Mouse (Mus musculus) CD8-positive naive resting alpha-beta T cell, adult 2 months (primary cell): ENCODE measurements around the gene Agap3.

ENCODE experiments used
- DNase-seq, 2 experiments: peaks; one replicate each; pipeline ENCODE4 v3.0.0; 2022; ENCODE audit warnings: low read depth in 2 of 2, low spot score in 2 of 2

Agap3 gene

DNA sequence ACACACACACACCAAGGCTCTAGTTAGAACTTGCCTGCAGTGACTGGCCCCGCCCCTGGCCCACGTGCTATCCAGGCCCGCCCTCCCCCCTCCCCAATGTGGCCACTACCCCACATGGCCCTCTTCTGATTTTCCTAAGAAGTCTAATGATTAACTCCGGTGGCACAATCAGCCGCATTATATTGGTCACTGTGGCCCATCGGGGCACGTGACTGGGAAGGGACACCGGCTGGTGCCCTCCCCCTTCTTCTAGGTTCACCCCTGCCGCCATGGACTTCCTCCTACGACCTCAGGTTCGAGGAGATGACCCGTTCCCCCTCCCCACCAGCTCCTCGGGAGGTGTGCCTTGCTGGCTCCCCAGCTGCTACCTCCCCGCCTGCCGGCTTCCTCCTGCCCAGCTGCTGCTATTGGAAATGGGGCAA is 24.0 kb upstream of the Agap3 start:
- DNase-seq, result no peak

DNA sequence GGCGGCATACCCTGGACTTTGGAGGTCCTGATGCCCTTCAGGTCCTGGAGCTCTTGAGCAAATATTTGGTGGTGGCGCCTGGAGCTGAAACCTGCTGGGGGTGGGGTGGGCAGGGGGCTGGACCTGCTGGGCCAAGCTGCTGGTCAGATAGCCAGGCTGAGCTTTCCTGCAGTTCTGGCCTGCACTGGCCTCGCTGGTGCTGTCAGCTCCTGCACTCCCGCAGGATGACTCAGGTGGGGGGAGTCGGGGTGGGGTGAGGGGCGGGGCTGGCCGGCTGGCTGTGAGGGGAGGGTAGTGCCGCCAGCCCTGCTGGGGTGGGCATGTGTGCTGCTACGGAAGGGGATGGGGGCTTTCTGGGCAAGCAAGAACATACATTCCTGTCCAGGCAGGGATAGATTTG is 23.4 kb upstream of the Agap3 start:
- DNase-seq, result no peak

DNA sequence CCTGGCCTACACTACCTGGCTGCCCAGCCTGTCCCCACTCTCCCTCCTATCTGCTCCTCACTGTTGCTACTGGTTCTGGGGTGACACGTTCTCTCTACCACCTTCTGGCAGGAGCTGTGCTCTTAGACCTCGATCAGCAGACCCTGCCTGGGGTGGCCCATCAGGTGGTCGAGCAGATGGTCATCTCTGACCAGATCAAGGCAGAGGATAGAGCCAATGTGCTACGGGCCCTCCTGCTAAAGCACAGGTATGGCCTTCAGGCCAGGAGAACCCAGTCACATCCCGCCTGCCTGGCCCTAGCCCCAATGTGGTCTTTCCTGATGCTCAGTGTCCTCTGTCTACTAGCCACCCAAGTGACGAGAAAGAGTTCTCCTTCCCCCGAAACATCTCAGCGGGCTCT is 18.0 kb upstream of the Agap3 start:
- no peak for DNase-seq

GRCm38 (mm10) chr5:24441187-24441586 is 10.8 kb upstream of the Agap3 start:
- no peak for DNase-seq

DNA sequence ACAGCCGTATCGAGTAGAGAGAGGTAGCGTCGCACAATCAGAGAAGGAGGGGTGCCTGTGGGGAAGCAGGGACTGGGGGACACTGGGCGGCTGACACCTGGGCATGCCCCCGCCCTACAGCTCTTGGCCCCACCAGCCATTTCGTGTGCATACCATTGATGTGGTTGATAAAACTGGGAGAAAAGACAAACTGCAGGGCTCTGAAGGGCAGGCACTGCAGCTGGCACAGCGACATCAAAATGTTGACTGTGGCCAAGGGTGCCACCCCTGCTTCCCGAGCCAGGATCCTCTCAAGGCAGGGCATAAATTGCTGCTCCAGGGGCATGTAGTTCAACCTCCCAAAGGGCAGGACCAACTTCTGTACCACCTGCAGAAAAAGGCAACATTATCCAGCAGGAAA is 9.9 kb upstream of the Agap3 start:
- DNase-seq, result no peak

DNA sequence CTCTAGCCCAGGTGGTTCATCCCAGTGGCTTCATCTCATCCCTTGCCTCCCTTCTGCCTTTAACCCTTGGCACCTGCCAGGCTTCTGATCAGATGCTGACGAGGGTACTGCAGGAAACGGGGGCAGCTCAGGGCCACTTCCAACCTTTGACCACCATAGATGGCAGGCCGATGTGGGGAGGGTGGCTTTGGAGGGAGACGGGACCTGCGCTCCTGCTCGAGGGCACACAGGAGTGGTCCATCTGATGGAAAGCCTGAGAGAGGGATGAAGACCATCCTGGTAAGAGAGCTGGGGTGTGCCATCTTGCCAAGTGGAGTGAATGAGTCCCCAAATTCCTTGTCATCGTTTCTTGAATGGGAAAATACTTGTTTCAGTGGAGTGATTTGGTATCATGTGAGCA is 8.8 kb upstream of the Agap3 start:
- DNase-seq, result no peak

DNA sequence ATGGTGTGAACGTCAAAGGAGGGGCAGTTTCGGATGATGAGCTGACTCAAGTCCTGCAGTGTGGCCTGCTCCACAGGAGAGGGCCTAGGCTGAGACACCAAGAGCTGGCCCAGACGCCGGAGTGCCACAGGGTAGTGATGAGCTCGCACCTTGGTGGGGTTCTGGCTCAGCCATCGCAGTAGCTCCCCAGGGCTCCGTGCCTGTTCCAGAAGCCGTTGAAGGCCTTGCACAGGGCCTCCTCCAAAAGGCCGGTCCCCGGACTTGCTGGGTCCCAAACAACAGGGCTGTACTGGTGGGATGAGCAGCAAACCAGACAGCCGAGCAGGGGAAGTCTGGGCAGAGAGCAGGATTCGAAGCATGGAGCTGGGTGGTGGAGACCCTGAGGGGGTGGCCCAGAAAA is 8.1 kb upstream of the Agap3 start:
- no peak for DNase-seq

DNA sequence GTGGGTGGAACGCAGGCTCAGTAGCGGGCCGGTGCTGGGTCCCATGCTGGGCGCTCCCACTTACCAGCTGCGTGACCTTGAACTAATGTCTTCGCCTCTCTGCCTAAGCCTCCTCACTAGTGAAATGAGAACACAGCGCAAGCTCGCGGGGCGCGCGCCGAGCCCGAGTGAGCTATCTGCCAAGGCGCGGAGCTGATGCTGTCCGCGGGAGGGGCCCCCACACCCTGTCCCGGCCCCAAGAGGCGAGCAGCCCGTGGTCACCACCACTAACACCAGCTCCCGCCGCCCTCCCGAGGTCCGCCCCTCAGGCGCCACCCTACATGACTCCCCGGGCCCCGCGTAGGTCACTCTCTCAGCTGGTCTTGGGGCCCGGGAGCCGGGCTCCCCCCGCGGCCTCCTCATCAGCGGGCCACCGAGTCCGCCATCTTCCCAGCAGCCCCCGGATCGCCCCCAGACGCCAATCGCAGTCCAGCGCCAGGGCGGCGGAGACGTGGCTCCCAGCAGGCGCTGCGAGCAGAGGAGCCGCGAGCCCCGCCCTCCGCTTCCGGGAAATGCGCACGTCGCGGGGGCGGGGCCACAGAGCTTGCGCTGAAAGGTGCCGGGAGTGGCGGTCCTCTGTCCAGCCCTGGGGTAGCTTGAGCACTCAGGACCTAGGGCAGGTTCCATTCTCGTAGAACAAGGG is 7.1 kb upstream of the Agap3 start, which contains the start of gene Fastk:
TSS of gene Fastk (minus strand) at position 542 of the 682 bp plus-strand sequence.
- peak; percentile 84 to 87 for DNase-seq

- DNase-seq, result no peak
These were observed 6.4 kb upstream of the Agap3 start for GRCm38 (mm10) chr5:24445428-24446080.

GRCm38 (mm10) chr5:24446630-24447029 is 5.3 kb upstream of the Agap3 start:
- DNase-seq, result no peak

DNA sequence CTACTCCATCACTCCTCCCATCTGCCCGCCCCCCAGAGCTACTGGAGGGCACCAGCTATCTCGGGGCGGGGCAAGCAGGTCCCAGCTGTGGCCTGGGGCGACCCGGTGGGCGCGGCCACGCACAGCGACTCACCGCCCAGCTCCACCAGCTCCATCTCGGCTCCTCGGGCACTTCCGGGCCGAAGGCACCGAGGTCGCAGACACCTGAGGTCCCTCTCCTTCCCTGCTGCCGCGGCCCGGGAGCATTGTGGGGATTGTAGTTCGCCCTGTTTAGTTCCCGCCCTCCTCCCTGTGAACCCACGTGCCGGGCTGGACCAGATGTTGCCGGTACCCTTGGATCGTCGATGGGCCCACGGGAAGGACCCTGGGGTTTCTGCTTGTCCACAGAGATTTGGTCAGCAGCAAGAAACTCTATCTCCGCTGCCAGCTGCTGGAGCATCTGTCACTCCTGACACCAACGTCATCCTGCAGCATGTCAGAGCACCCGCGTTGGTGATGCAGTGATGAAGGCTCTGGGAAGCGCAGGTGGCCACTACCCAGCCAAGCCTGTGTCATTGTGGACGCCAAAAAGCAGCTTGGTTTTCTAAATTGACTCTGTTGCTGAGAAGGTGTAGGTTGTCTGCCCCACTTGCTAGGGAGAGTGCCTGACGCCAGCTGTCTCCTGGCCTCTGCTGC is 4.2 kb upstream of the Agap3 start, which contains the start of gene Tmub1:
TSS of gene Tmub1 (minus strand) at position 231 of the 675 bp plus-strand sequence.
- peak; percentile 75 to 76 for DNase-seq

GRCm38 (mm10) chr5:24451264-24452029 is 530 bp upstream of the Agap3 start:
- DNase-seq, result peak; percentile 65 to 67

GRCm38 (mm10) chr5:24452691-24453233 is 785 bp downstream of the Agap3 start:
- no peak for DNase-seq

- DNase-seq, result no peak
These were observed 1.5 kb downstream of the Agap3 start for GRCm38 (mm10) chr5:24453283-24453984.

DNA sequence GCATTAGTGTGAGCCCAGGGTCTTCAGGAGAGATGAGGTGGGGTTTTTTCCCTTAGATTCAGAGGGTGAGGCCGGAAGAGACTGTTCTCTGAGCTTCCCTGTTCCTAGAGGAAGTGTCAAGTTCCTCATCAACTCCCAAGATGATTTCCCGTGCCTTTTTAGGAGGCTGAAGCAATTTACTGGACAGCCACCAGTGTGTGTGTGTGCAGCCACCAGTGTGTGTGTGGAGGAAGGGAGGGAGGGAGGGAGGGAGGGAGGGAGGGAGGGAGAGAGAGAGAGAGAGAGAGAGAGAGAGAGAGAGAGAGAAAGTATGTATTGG is 2.0 kb downstream of the Agap3 start:
- DNase-seq, result no peak

DNA sequence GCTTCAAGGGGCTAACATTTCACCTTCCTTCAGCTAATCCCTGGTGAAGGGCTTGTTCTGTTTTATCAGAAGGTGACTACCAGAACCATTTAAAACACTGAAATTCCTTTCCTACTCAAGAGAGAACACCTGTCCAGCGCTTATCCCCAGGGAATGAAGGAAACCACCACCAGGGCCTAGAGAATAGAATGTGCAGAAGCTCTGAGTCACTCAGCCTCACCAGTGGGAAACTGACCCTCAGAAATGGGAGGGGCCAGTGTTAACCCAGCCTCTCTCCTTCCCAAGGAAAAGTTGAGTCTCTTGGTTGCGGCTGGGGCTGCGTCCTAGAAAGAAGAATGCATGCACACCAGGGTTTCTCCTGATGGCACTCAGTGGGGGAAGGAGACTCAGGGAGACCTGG is 3.1 kb downstream of the Agap3 start:
- no peak for DNase-seq

- DNase-seq, result no peak
These were observed 3.6 kb downstream of the Agap3 start for GRCm38 (mm10) chr5:24455613-24456012.

DNA sequence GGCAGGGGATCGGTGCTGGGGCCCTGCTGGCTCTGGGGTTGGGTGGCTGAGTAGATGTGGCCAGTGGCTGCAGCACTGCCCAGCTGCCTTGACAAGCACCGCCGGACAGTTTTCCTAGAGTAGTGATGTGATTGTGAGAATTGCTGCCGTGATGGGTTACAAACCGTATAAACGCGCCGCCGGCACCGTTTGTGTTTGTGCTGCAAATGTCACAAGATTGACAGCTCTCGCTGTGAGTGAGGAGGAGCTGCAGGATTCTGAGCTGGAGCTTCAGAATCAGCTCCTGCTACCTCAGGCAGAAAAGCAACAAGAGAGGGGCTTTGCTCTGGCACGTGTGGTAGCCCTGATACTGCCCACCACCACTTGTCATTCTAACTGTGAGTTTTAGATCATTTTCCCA is 14.8 kb downstream of the Agap3 start:
- DNase-seq, result no peak

DNA sequence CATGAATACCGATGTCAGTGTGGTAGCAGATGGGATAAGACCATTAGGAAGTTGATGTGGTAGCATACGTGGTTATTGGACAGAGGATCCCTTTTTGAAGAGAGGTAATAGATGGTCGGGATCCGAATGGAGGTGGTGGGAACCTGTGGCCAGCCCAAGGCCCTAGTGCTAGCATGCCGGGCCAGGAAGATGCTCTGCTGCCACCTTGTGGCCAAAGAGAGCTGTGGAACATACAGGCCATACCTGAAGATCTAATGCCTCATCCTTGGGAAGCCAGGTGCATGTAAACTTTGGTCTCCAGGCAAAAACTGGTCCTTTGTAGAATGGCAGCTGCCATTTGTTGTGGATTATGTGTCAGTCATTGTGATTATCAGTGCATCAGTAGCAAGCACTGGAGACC is 18.6 kb downstream of the Agap3 start:
- DNase-seq, result peak; percentile 59 to 73

- no peak for DNase-seq
These were observed 21.1 kb downstream of the Agap3 start for GRCm38 (mm10) chr5:24472884-24473619.
